Mouse (Mus musculus) liver, adult 2 months (tissue): ENCODE measurements around the gene Gm2115. TPM values are rescaled to one million over a fixed set of nuclear protein-coding genes. Genes with fewer than 3 reads are reported as not detected.

Source experiments
- DNase-seq: peaks from one replicate; pipeline ENCODE4 v3.0.0-alpha.2; 2011; ENCODE audit warnings: low read depth, low spot score; ENCODE audit errors: extremely low read depth
- H3K27ac ChIP-seq: fragments of 200-500 bp; replicated peaks from 2 replicates; pipeline ENCODE4 v1.5.1; 2012; ENCODE audit warnings: low read depth, mild to moderate bottlenecking, control low read depth, inconsistent platforms, low read length; ENCODE audit not compliant: insufficient read depth
- H3K27me3 ChIP-seq: fragments of 200-500 bp; 2 replicates; pipeline ENCODE4 v1.6.1; 2012; ENCODE audit warnings: mild to moderate bottlenecking, moderate library complexity, low read length, inconsistent platforms; ENCODE audit not compliant: control insufficient read depth, insufficient read depth
- H3K36me3 ChIP-seq: fragments of 200-500 bp; 2 replicates; pipeline ENCODE4 v1.6.1; 2012; ENCODE audit warnings: low read length, inconsistent platforms; ENCODE audit not compliant: control insufficient read depth, insufficient read depth
- H3K4me1 ChIP-seq: fragments of 200-500 bp; 2 replicates; pipeline ENCODE4 v1.6.1; 2011; ENCODE audit warnings: low read length; ENCODE audit not compliant: control insufficient read depth, insufficient read depth
- H3K4me3 ChIP-seq: fragments of 200-500 bp; 2 replicates; pipeline ENCODE4 v1.5.1; 2011; ENCODE audit warnings: low read depth, mild to moderate bottlenecking, control low read depth, low read length, moderate library complexity; ENCODE audit not compliant: insufficient read depth
- H3K79me2 ChIP-seq: fragments of 200-500 bp; 2 replicates; pipeline ENCODE4 v1.6.1; 2012; ENCODE audit warnings: inconsistent platforms, mild to moderate bottlenecking, low read length, moderate library complexity; ENCODE audit not compliant: control insufficient read depth, insufficient read depth
- H3K9ac ChIP-seq: fragments of 200-500 bp; 2 replicates; pipeline ENCODE4 v1.6.1; 2012; ENCODE audit warnings: low read depth, mild to moderate bottlenecking, control low read depth, inconsistent platforms, low read length
- CTCF ChIP-seq: fragments of 200-500 bp; IDR thresholded peaks from 2 replicates; pipeline ENCODE4 v1.5.1; 2011; ENCODE audit warnings: low read depth, low read length, control low read depth
- POLR2A ChIP-seq: fragments of 200-500 bp; IDR thresholded peaks from 2 replicates; pipeline ENCODE4 v1.6.1; 2011; ENCODE audit warnings: low read length, control low read depth; ENCODE audit not compliant: insufficient read depth; ENCODE audit errors: extremely low read depth
- WGBS: fragments of 180-500 bp; shearing (Covaris S2); methylation state at CpG from one replicate; pipeline ENCODE4 v1.1.7; 2018; 5-methylcytosine and 5-hydroxymethylcytosine counted together
- polyA plus RNA-seq: library from polyadenylated mRNA; depleted of rRNA; stranded (reverse); fragments of >200 nt; gene quantifications from 2 replicates; pipeline ENCODE4 v1.2.3, GENCODE M21; 2012
- total RNA-seq: library from RNA; depleted of rRNA; stranded (reverse); fragments of >200 nt; gene quantifications from 2 replicates; pipeline ENCODE4 v1.2.3, GENCODE M21; 2014

Gene Gm2115
- total and polyA plus RNA-seq, 2 experiments = 0.01 TPM; not detected in 1

DNA sequence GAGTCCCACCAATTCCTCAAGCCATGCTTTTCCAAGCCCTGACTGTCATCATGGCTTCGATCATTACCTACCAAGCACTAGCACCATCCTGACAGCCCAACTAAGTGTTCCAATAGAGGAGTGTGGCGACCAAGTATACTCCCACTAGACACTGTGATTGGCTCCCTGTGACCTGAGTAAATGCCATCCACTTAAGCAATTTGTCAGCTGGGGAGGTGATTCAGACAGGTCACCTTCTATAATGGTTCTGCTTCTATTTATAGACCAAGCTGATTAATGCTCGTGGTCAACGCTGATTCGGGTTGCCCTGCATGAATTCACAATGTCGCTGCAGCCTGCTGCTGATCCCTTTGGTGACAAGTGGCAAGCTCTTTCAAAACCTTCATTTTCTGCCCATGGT lies 37.4 kb downstream of the Gm2115 start:
- no peak overlapping the region for H3K9ac ChIP-seq
- no peaks in the 10 kb centered on the region for H3K27me3 ChIP-seq
- no peak for TF ChIP-seq CTCF
- TF ChIP-seq POLR2A = no peak
- no peak overlapping the region for H3K27ac ChIP-seq
- H3K36me3 ChIP-seq = no peaks in the 10 kb centered on the region
- H3K4me3 ChIP-seq = no peak overlapping the region
- DNase-seq = no peak
- 81% methylated on average over 6 of the region's 6 CpGs for WGBS
- H3K79me2 ChIP-seq = no peaks in the 10 kb centered on the region
- no peaks in the 10 kb centered on the region for H3K4me1 ChIP-seq

DNA sequence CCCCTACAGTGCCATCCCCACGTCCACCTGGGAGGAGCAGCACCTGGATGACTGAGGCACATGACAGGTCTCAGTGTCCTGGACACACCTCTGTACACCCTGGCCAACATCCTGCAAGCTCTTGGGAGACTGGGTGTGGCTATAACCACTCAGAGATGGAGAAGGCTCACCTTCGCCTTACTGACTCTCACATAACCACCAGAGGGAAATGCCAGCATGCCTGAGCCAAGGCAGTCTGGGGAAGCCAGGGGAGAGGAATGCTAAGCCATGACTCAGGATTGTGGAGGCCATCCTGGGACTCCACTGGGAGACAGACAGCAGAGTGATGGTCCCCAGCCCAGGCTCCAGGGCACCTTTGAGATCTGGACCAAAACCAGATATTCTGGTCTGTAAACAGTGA lies 48.3 kb downstream of the Gm2115 start:
- 83% methylated on average over 2 of the region's 2 CpGs for WGBS
- TF ChIP-seq CTCF (no peak), POLR2A (no peak)
- no peaks in the 10 kb centered on the region for H3K4me1 ChIP-seq
- H3K27ac ChIP-seq = no peak overlapping the region
- no peaks in the 10 kb centered on the region for H3K27me3 ChIP-seq
- H3K9ac ChIP-seq = no peak overlapping the region
- no peak overlapping the region for H3K4me3 ChIP-seq
- no peak for DNase-seq
- no peaks in the 10 kb centered on the region for H3K36me3 ChIP-seq
- no peaks in the 10 kb centered on the region for H3K79me2 ChIP-seq

DNA sequence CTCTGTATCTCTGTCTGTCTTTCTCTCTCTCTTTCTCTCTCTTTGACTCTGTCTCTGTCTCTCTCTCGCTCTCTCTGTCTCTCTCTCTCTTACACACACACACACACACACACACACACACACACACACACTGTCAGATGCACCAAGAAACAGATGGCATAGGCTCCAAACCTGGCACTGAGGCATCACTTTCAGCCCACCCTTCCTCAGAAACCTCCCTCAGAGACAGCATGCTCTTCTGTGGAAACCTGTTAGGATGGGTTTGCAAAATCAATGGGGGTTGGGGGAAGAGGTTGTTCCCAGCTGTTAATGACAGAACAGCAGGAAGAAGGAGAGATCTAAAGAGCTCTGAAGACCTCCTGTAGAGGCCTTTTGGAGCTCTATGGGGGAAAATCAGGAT lies 50.1 kb downstream of the Gm2115 start:
- DNase-seq = no peak
- H3K27ac ChIP-seq = no peak overlapping the region
- no peaks in the 10 kb centered on the region for H3K27me3 ChIP-seq
- no peak for TF ChIP-seq POLR2A
- TF ChIP-seq CTCF = no peak
- H3K9ac ChIP-seq = no peak overlapping the region
- H3K4me1 ChIP-seq = no peaks in the 10 kb centered on the region
- no peak overlapping the region for H3K4me3 ChIP-seq
- WGBS = 80% methylated on average over 1 of the region's 1 CpGs
- H3K79me2 ChIP-seq = no peaks in the 10 kb centered on the region
- peaks cover 6% of the 10 kb centered on the region for H3K36me3 ChIP-seq

DNA sequence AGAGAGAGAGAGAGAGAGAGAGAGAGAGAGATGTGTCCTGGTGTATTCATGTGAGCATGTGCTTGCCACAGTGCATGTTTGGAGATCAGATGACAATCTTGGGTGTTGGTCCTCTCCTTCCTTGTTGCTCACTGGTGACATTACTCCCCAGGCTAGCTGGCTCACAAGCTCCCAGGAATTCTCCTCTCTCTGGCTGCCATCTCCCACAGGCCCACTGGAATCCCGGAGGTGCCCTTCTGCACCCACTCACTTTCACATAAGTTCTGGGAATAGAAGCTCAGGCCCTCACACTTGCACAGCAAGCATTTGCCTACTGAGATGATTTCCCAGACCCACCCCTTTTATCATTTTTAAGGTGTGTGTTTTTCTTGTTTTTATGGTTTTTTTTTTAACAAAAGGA lies 51.0 kb downstream of the Gm2115 start:
- H3K27ac ChIP-seq = no peak overlapping the region
- TF ChIP-seq POLR2A (no peak), CTCF (no peak)
- WGBS = 68% methylated on average over 1 of the region's 1 CpGs

DNA sequence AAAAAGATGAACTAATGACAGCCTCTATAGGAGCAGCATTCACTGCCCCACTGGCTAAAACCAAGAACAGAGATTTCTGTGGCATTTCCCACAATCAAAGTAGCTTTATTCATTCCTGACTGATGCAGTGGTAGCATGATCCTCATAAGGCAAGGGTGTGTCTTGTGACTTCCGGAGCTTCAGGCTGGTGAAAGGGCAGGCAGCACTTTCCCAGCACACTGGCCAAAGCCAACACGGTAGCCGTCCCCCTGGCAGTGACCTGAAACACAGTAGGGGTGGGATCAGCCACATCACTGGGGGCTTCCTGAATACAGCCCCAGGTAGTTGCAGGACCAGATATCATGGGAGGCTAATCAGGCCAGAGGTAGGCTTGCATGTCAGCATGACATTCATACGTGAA lies 56.3 kb downstream of the Gm2115 start:
- Histone ChIP-seq H3K79me2 (no peaks in the 10 kb centered on the region), H3K4me3 (no peak overlapping the region), H3K36me3 (peaks cover 65% of the 10 kb centered on the region), H3K27ac (no peak overlapping the region), H3K27me3 (no peaks in the 10 kb centered on the region), H3K9ac (no peak overlapping the region), H3K4me1 (no peaks in the 10 kb centered on the region)
- no peak for TF ChIP-seq CTCF
- no peak for TF ChIP-seq POLR2A
- WGBS = 78% methylated on average over 4 of the region's 4 CpGs
- DNase-seq = no peak

More for the DNA sequence above, 51.0 kb downstream of the Gm2115 start:
- Histone ChIP-seq H3K4me3 (no peak overlapping the region), H3K79me2 (no peaks in the 10 kb centered on the region), H3K4me1 (no peaks in the 10 kb centered on the region), H3K36me3 (peaks cover 14% of the 10 kb centered on the region), H3K9ac (no peak overlapping the region), H3K27me3 (no peaks in the 10 kb centered on the region)
- no peak for DNase-seq

DNA sequence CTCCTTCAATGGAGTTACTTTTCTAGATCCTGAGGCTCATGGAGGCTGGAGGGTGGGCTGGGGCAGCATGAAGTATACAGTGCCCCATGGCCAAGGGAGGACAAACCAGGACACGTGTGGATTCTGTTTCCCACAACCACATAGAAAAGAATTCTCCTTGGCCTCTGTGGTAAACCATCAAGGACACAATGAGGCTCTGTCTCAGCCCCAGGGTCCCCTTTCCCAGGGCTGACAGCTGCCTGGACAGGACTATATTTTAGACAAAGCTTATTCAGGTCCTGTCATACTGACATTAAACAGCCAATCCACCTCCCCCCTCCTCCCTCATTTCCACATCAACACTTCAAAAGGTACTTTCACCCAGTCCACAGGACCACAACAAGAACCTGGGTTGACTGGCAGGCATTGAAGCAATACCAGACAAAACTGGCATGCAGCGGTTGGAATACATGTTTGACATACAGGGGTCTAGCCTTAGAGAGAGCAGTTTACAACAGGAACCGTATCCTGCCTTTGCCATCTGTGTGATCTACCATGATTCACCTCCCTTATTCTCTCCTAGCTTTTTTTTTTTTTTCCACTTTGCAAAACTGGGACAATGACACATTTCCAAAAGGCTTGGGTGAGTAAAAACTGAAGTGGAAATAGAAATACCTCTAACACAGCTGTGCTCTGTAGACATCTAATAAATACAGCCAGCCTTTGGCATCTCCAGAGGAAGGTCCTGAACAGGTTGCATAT lies 57.8 kb downstream of the Gm2115 start:
- Histone ChIP-seq H3K4me3 (no peak overlapping the region), H3K36me3 (peaks cover 78% of the 10 kb centered on the region), H3K9ac (no peak overlapping the region), H3K79me2 (no peaks in the 10 kb centered on the region), H3K27ac (no peak overlapping the region), H3K4me1 (no peaks in the 10 kb centered on the region), H3K27me3 (no peaks in the 10 kb centered on the region)
- WGBS = 79% methylated on average over 3 of the region's 3 CpGs
- no peak for TF ChIP-seq CTCF
- no peak for TF ChIP-seq POLR2A
- DNase-seq = no peak
